Mouse (Mus musculus) CH12F3 (cell line): ENCODE measurements around the gene Sept14.

Experiments
- in situ Hi-C: fragments of 300-500 bp; cut with MboI; formaldehyde crosslinking; loops from 2 replicates; pipeline ENCODE4 v1.14.3; 2020; ENCODE audit warnings: low sequenced_read_pairs

Sept14 gene

GRCm38 (mm10) chr5:129670036-129670458, 38.3 kb downstream of the Sept14 start, which contains the start of gene Zfp11:
Zfp11 (minus strand) TSS chr5:129670099.
- in situ Hi-C loops, result no loop called here

DNA sequence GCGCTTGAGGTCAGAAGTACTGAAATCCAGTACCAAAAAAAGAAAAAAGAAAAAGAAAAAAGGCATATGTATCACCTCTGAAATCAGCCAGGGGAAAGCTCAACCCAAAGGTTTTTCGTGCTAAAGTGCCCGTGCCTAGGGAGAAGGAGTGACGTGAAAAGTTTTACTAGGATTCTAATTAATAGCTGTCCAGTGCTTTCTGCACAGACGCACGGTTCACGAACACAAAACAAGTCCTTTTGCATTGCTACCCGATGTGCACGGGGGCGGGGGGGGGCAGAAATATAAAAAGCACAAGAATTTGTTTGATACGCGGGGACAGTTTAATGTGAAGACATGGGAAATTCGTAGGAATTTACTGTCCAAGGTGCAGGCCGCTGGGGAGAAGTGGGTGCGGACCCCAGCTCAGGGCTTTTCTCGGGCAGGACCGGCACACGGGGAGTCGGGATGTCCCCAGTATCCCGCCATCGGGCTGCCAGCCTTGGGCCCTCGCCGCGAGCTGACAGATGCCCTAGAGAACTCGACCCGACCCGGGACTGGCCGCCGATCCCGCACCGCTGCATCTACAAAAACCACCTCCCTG, 38.8 kb downstream of the Sept14 start:
- in situ Hi-C loops, result no loop called here

DNA sequence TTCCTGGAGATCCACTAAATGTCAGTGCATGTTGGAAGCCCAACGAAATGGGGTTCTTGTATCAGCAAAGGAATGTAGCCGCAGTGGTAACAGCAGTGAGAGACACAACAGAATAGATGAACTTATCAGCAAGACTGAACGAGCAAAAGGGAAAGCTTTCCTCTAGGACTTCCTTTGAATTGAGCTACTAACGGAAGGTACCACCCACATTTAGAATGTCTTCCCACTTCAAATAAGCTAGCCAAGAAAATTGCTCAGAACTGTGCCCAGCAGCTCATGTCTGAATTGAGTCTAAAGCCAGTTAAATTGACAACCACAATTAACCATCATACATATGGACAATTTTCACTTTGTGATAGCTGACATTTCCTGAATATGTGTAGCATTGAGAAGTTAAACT, 40.5 kb downstream of the Sept14 start:
- in situ Hi-C loops, result no loop called here

- in situ Hi-C loops, result no loop called here
Observed at GRCm38 (mm10) chr5:129666271-129666909, 41.9 kb downstream of the Sept14 start.

DNA sequence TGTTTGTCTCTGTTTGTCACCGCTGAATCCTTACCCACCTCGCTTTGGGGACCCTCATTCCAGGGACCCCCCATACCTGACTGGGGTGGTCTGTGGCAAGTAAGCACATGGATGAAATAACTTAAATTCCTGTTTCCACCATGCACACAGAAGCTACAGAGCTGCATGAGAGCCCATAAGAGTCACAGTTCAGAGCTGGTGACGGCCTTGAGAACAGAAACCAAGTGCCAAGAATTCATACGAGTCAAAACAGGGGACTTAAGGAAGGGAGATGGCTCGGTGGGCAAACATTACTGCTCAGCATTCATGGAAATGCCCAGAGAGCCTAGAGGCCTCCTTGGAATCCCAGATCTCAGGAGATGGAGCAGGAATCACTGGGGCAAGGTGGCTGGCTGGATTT, 44.2 kb downstream of the Sept14 start:
- in situ Hi-C loops, result no loop called here

DNA sequence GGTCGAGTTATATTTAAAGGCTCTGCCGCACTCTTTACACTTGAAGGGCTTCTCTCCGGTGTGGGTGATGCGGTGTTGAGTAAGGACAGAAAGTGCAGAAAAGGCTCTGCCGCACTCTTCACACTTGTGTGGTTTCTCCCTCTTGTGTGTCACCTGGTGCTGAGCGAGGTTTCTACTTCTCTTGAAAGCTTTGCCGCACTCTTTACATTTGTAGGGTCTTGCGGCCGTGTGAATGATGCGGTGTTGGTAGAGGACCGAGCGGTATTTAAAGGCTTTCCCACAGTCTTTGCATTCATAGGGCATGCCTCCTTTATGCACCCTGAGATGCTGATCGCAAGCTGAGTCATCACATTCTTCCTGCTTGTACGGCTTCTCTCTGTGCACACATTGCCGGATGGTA, 50.4 kb downstream of the Sept14 start:
- in situ Hi-C loops, result no loop called here

GRCm38 (mm10) chr5:129657016-129657415, 51.3 kb downstream of the Sept14 start:
- in situ Hi-C loops, result no loop called here

GRCm38 (mm10) chr5:129650858-129651257, 57.5 kb downstream of the Sept14 start:
- in situ Hi-C loops, result no loop called here
